Mouse (Mus musculus) Muller cell, postnatal 12 days (primary cell): ENCODE measurements around the gene Slc12a3.
A peak's percentile ranks its signal among the peaks of the same experiment; 100 is the strongest.

ENCODE experiments used
- DNase-seq: peaks from one replicate; pipeline ENCODE4 v3.0.0-alpha.2; 2015; ENCODE audit errors: inconsistent ontology term

The Slc12a3 gene

GRCm38 (mm10) chr8:94375551-94375991 is 46.6 kb downstream of the Slc12a3 start:
- DNase-seq: no peak

GRCm38 (mm10) chr8:94376176-94376575 is 47.2 kb downstream of the Slc12a3 start:
- no peak for DNase-seq

GRCm38 (mm10) chr8:94376580-94376979 is 47.6 kb downstream of the Slc12a3 start:
- DNase-seq: no peak

- no peak for DNase-seq
Observed at GRCm38 (mm10) chr8:94377031-94377430, 48.0 kb downstream of the Slc12a3 start.

GRCm38 (mm10) chr8:94377714-94378205 is 48.8 kb downstream of the Slc12a3 start:
- DNase-seq: no peak

- DNase-seq: no peak
Observed at GRCm38 (mm10) chr8:94378763-94379415, 49.9 kb downstream of the Slc12a3 start.

- DNase-seq: no peak
Observed at GRCm38 (mm10) chr8:94379686-94380085, 50.7 kb downstream of the Slc12a3 start.

- DNase-seq: no peak
Observed at GRCm38 (mm10) chr8:94384166-94384565, 55.2 kb downstream of the Slc12a3 start.

GRCm38 (mm10) chr8:94385506-94386213 is 56.7 kb downstream of the Slc12a3 start:
- no peak for DNase-seq

- peak; percentile 97 for DNase-seq
Observed at GRCm38 (mm10) chr8:94386214-94387026, 57.4 kb downstream of the Slc12a3 start, which contains the start of gene Herpud1. Gene Herpud1, plus strand, starts transcription at chr8:94386438.

GRCm38 (mm10) chr8:94387027-94387684 is 58.2 kb downstream of the Slc12a3 start:
- DNase-seq: peak; percentile 98

- DNase-seq: no peak
Observed at GRCm38 (mm10) chr8:94387785-94388184, 58.8 kb downstream of the Slc12a3 start.

GRCm38 (mm10) chr8:94389531-94389930 is 60.5 kb downstream of the Slc12a3 start:
- DNase-seq: no peak

- no peak for DNase-seq
Observed at GRCm38 (mm10) chr8:94390429-94390828, 61.4 kb downstream of the Slc12a3 start.

- DNase-seq: no peak
Observed at GRCm38 (mm10) chr8:94390910-94391309, 61.9 kb downstream of the Slc12a3 start.

GRCm38 (mm10) chr8:94392147-94392546 is 63.1 kb downstream of the Slc12a3 start:
- DNase-seq: peak; percentile 31

- no peak for DNase-seq
Observed at GRCm38 (mm10) chr8:94392648-94393047, 63.6 kb downstream of the Slc12a3 start.

GRCm38 (mm10) chr8:94395851-94396540 is 67.0 kb downstream of the Slc12a3 start:
- no peak for DNase-seq

- peak; percentile 30 for DNase-seq
Observed at GRCm38 (mm10) chr8:94396964-94397657, 68.1 kb downstream of the Slc12a3 start.

GRCm38 (mm10) chr8:94398587-94398986 is 69.6 kb downstream of the Slc12a3 start:
- no peak for DNase-seq
